Mouse (Mus musculus) heart, adult 2 months (tissue): Measurements from ENCODE around the gene Ssbp3. TPM values are rescaled to one million over a fixed set of nuclear protein-coding genes. Genes with fewer than 3 reads are reported as not detected.
A peak's percentile ranks its signal among the peaks of the same experiment; 100 is the strongest.

Source experiments
- DNase-seq, 2 experiments: peaks; one replicate each; pipeline ENCODE4 v3.0.0; 2021
- H3K27ac ChIP-seq: fragments of 200-600 bp; 2 replicates; pipeline ENCODE4 v1.8.1; 2022
- H3K27me3 ChIP-seq: fragments of 200-500 bp; 2 replicates; pipeline ENCODE4 v1.6.1; 2012; ENCODE audit warnings: mild to moderate bottlenecking, low read length, inconsistent platforms, mixed read lengths; ENCODE audit not compliant: control insufficient read depth, insufficient read depth
- H3K36me3 ChIP-seq: fragments of 200-500 bp; 2 replicates; pipeline ENCODE4 v1.6.1; 2012; ENCODE audit warnings: low read length, inconsistent platforms; ENCODE audit not compliant: control insufficient read depth, insufficient read depth
- H3K4me1 ChIP-seq: fragments of 200-500 bp; 2 replicates; pipeline ENCODE4 v1.6.1; 2011; ENCODE audit warnings: low read length; ENCODE audit not compliant: control insufficient read depth, insufficient read depth
- H3K4me3 ChIP-seq: fragments of 200-600 bp; 2 replicates; pipeline ENCODE4 v1.8.1; 2022
- H3K79me2 ChIP-seq: fragments of 200-500 bp; replicated peaks from 2 replicates; pipeline ENCODE4 v1.6.1; 2012; ENCODE audit warnings: mild to moderate bottlenecking, inconsistent platforms, low read length, moderate library complexity, mixed read lengths; ENCODE audit not compliant: control insufficient read depth, insufficient read depth
- H3K9ac ChIP-seq: fragments of 200-500 bp; 2 replicates; pipeline ENCODE4 v1.6.1; 2012; ENCODE audit warnings: low read depth, mild to moderate bottlenecking, control low read depth, inconsistent platforms, low read length, mixed read lengths
- CTCF ChIP-seq: fragments of 200-600 bp; IDR thresholded peaks from 2 replicates; pipeline ENCODE4 v1.8.1; 2022; ENCODE audit warnings: antibody characterized with exemption, mild to moderate bottlenecking, moderate library complexity
- EP300 ChIP-seq: fragments of 200-500 bp; IDR thresholded peaks from 2 replicates; pipeline ENCODE4 v1.6.1; 2011; ENCODE audit warnings: low read depth, low read length, control low read depth; ENCODE audit not compliant: insufficient read depth
- POLR2A ChIP-seq: fragments of 200-500 bp; IDR thresholded peaks from 2 replicates; pipeline ENCODE4 v1.6.1; 2011; ENCODE audit warnings: mild to moderate bottlenecking, low read depth, low read length, control low read depth; ENCODE audit not compliant: insufficient read depth
- WGBS: fragments of 180-500 bp; shearing (Covaris S2); methylation state at CpG from one replicate; pipeline ENCODE4 v1.1.7; 2018; 5-methylcytosine and 5-hydroxymethylcytosine counted together
- intact Hi-C: fragments of 180-260 bp; cut with DNase I; formaldehyde crosslinking; loops from one replicate; pipeline ENCODE4 v1.15.1; 2025
- polyA plus RNA-seq: library from polyadenylated mRNA; depleted of rRNA; stranded (reverse); fragments of >200 nt; gene quantifications from 2 replicates; pipeline ENCODE4 v1.2.3, GENCODE M21; 2012
- total RNA-seq, 2 experiments: library from RNA; stranded (reverse); gene quantifications; 2 replicates each; pipeline ENCODE4 v1.2.3; 2021

Gene Ssbp3
- total and polyA plus RNA-seq, 3 experiments = 26.1 to 39.0 (median 37.3) TPM

- H3K9ac ChIP-seq = no peak overlapping the region
- no peaks in the 10 kb centered on the region for H3K79me2 ChIP-seq
- no peak for TF ChIP-seq CTCF
- TF ChIP-seq EP300 = no peak
- no peak for TF ChIP-seq POLR2A
- H3K36me3 ChIP-seq = no peaks in the 10 kb centered on the region
- H3K27ac ChIP-seq = no peak overlapping the region
- no peaks in the 10 kb centered on the region for H3K27me3 ChIP-seq
- intact Hi-C loops = no loop called here
- 82% methylated on average over 5 of the region's 5 CpGs for WGBS
- no peak for DNase-seq
- H3K4me3 ChIP-seq = no peak overlapping the region
- peaks cover 10% of the 10 kb centered on the region for H3K4me1 ChIP-seq
These were observed 44.1 kb upstream of the Ssbp3 start for GRCm38 (mm10) chr4:106866381-106866780.

GRCm38 (mm10) chr4:106866845-106867244 is 43.7 kb upstream of the Ssbp3 start:
- H3K9ac ChIP-seq = no peak overlapping the region
- H3K36me3 ChIP-seq = no peaks in the 10 kb centered on the region
- intact Hi-C loops = no loop called here
- peaks cover 8% of the 10 kb centered on the region for H3K4me1 ChIP-seq
- no peak overlapping the region for H3K27ac ChIP-seq
- H3K79me2 ChIP-seq = no peaks in the 10 kb centered on the region
- TF ChIP-seq EP300 (no peak), CTCF (no peak), POLR2A (no peak)
- H3K4me3 ChIP-seq = no peak overlapping the region
- DNase-seq = peak; percentile 49 to 55
- no peaks in the 10 kb centered on the region for H3K27me3 ChIP-seq
- WGBS = 41% methylated on average over 7 of the region's 7 CpGs

- Histone ChIP-seq H3K27me3 (no peaks in the 10 kb centered on the region), H3K9ac (no peak overlapping the region), H3K36me3 (no peaks in the 10 kb centered on the region), H3K27ac (no peak overlapping the region), H3K79me2 (no peaks in the 10 kb centered on the region), H3K4me3 (no peak overlapping the region), H3K4me1 (peaks cover 1% of the 10 kb centered on the region; the same call in 1 of the 2 replicates)
- intact Hi-C loops = no loop called here
- no peak for DNase-seq
- TF ChIP-seq EP300 (no peak), CTCF (no peak), POLR2A (no peak)
- 41% methylated on average over 12 of the region's 12 CpGs for WGBS
These were observed 41.6 kb upstream of the Ssbp3 start for GRCm38 (mm10) chr4:106868737-106869438.

- Histone ChIP-seq H3K36me3 (no peaks in the 10 kb centered on the region), H3K4me3 (no peak overlapping the region), H3K79me2 (no peaks in the 10 kb centered on the region), H3K9ac (no peak overlapping the region), H3K4me1 (peaks cover 1% of the 10 kb centered on the region; the same call in 1 of the 2 replicates), H3K27me3 (no peaks in the 10 kb centered on the region), H3K27ac (no peak overlapping the region)
- WGBS = 45% methylated on average over 3 of the region's 3 CpGs
- intact Hi-C loops = no loop called here
- TF ChIP-seq EP300 = no peak
- no peak for DNase-seq
These were observed 41.0 kb upstream of the Ssbp3 start for GRCm38 (mm10) chr4:106869539-106869951.

GRCm38 (mm10) chr4:106870556-106870955 is 39.9 kb upstream of the Ssbp3 start:
- intact Hi-C loops = no loop called here
- TF ChIP-seq POLR2A = no peak
- TF ChIP-seq EP300 = no peak
- Histone ChIP-seq H3K27me3 (no peaks in the 10 kb centered on the region), H3K27ac (no peak overlapping the region), H3K9ac (no peak overlapping the region), H3K4me3 (no peak overlapping the region), H3K4me1 (peaks cover 1% of the 10 kb centered on the region; the same call in 1 of the 2 replicates), H3K36me3 (no peaks in the 10 kb centered on the region), H3K79me2 (no peaks in the 10 kb centered on the region)
- no peak for DNase-seq
- 62% methylated on average over 2 of the region's 2 CpGs for WGBS

- intact Hi-C loops = no loop called here
- Histone ChIP-seq H3K9ac (no peak overlapping the region), H3K79me2 (no peaks in the 10 kb centered on the region), H3K27me3 (no peaks in the 10 kb centered on the region), H3K27ac (no peak overlapping the region), H3K36me3 (no peaks in the 10 kb centered on the region), H3K4me3 (no peak overlapping the region), H3K4me1 (no peaks in the 10 kb centered on the region)
- no peak for TF ChIP-seq EP300
- no peak for TF ChIP-seq POLR2A
- peak; percentile 27 for TF ChIP-seq CTCF
- 86% methylated on average over 7 of the region's 7 CpGs for WGBS
- DNase-seq = no peak
These were observed 36.0 kb upstream of the Ssbp3 start for GRCm38 (mm10) chr4:106874501-106874900.
